Mouse (Mus musculus) hindbrain, embryonic 12.5 days (tissue): ENCODE data around the gene Zfand3. TPM values are rescaled to one million over a fixed set of nuclear protein-coding genes. Genes with fewer than 3 reads are reported as not detected.

Source experiments
- ATAC-seq: fragments of 200-750 bp; cut with Nextera tagmentation; 2 replicates; pipeline ENCODE4 v1.8.0; 2017; ENCODE audit warnings: moderate TSS enrichment; ENCODE audit not compliant: low FRiP score
- H3K27ac ChIP-seq: fragments of 300-500 bp; sonication (generic); 2 replicates; pipeline ENCODE4 v1.5.1; 2016; ENCODE audit warnings: mild to moderate bottlenecking
- H3K27me3 ChIP-seq: fragments of 300-500 bp; sonication (generic); 2 replicates; pipeline ENCODE4 v1.6.1; 2016; ENCODE audit warnings: mild to moderate bottlenecking
- H3K36me3 ChIP-seq: fragments of 300-500 bp; sonication (generic); 2 replicates; pipeline ENCODE4 v1.6.1; 2016; ENCODE audit warnings: mild to moderate bottlenecking
- H3K4me1 ChIP-seq: fragments of 300-500 bp; sonication (generic); 2 replicates; pipeline ENCODE4 v1.6.1; 2016
- H3K4me2 ChIP-seq: fragments of 300-500 bp; sonication (generic); replicated peaks from 2 replicates; pipeline ENCODE4 v1.6.1; 2016; ENCODE audit warnings: mild to moderate bottlenecking
- H3K4me3 ChIP-seq: fragments of 300-500 bp; sonication (generic); 2 replicates; pipeline ENCODE4 v1.5.1; 2016; ENCODE audit warnings: mild to moderate bottlenecking
- H3K9ac ChIP-seq: fragments of 300-500 bp; sonication (generic); 2 replicates; pipeline ENCODE4 v1.6.1; 2016; ENCODE audit warnings: mild to moderate bottlenecking, moderate library complexity
- H3K9me3 ChIP-seq: fragments of 300-500 bp; sonication (generic); replicated peaks from 2 replicates; pipeline ENCODE4 v1.6.1; 2016; ENCODE audit warnings: mild to moderate bottlenecking
- WGBS: fragments of 180-500 bp; shearing (Covaris S2); methylation state at CpG from one replicate; pipeline ENCODE4 v1.1.7; 2016; 5-methylcytosine and 5-hydroxymethylcytosine counted together
- polyA plus RNA-seq: library from polyadenylated mRNA; unstranded; fragments of >200 nt; fragmentation: Nextera tagmentation; extraction: Ambion mirVana; gene quantifications from 2 replicates; pipeline ENCODE4 v1.2.1, GENCODE M21; 2016

The Zfand3 gene
- polyA plus RNA-seq, 1 experiment from 2014 or later, result 95.1 TPM

DNA sequence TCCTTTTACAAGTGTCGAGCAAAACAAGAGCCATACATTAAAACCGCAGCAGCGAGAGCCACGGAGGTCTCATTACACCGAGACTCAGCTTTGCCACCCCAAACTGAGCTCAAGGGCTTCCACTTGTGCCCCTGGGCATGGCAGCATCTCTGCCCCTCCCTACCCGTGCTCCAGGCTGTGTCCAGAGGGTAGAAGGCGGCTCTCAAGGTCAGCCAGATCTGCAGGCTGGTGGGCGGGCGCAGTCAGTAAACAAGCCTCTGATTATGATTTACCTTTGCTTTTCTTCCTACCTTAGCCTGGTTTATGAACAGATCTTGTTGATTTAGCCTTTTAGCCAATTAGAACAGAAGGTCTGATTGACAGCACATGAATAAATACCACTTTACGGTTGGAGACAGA, 240.8 kb downstream of the Zfand3 start:
- Histone ChIP-seq H3K27ac (peak overlapping the region; percentile 64), H3K4me1 (peaks cover 61% of the 10 kb centered on the region)

DNA sequence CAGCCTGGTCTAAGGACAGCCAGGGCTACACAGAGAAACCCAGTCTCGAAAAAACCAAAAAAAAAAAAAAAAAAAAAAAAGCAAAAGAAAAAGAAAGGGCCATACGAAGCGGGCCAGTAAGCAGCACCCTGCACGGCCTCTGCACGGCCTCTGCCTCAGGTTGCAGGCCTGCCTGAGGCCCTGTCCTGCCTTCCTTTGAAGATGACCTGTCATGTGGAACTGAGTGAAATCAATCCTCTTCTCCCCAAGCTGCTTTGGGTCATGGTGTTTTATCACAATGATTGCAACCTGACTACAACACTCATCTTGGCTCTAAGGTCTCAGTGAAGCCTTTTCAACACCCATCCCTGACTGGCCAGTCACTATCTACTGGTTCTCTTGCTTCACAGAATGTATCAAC, 248.5 kb downstream of the Zfand3 start:
- Histone ChIP-seq H3K9me3 (no peaks in the 10 kb centered on the region), H3K9ac (no peak overlapping the region), H3K27me3 (no peaks in the 10 kb centered on the region), H3K36me3 (no peaks in the 10 kb centered on the region), H3K4me3 (no peak overlapping the region), H3K27ac (no peak overlapping the region), H3K4me2 (no peak overlapping the region), H3K4me1 (peaks cover 42% of the 10 kb centered on the region)
- ATAC-seq, result no peak
- 70% methylated on average over 5 of the region's 5 CpGs for WGBS

More for the DNA sequence above, 240.8 kb downstream of the Zfand3 start:
- 60% methylated on average over 10 of the region's 10 CpGs for WGBS
- Histone ChIP-seq H3K4me2 (no peak overlapping the region), H3K9me3 (no peaks in the 10 kb centered on the region), H3K4me3 (no peak overlapping the region), H3K9ac (no peak overlapping the region), H3K27me3 (no peaks in the 10 kb centered on the region), H3K36me3 (no peaks in the 10 kb centered on the region)
- no peak for ATAC-seq

DNA sequence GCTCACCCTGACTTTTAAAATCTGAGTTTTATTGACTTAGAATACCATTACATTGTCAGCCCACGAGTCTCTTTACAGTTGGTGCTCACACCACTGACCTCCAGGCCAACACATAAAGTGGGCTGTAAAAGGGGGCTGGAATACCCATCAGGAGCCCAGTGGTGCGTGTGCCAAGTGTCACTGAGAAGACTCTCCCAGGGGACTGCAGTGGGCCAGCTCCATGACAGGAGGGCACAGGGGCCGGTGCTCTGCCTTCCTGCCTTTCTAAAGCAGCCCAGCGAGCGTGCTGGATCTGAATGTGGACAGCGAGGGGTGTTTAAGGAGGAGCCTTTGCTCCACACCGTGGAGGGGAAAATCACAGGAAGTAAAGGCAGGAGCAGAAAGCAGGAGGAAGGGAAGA, 249.4 kb downstream of the Zfand3 start:
- H3K9ac ChIP-seq, result no peak overlapping the region
- 36% methylated on average over 7 of the region's 7 CpGs for WGBS
- H3K9me3 ChIP-seq, result no peaks in the 10 kb centered on the region
- peak overlapping the region; percentile 52; the same call in 1 of the 2 replicates for H3K27ac ChIP-seq
- H3K4me3 ChIP-seq, result no peak overlapping the region
- H3K27me3 ChIP-seq, result no peaks in the 10 kb centered on the region
- H3K4me1 ChIP-seq, result peaks cover 49% of the 10 kb centered on the region
- no peaks in the 10 kb centered on the region for H3K36me3 ChIP-seq
- no peak overlapping the region for H3K4me2 ChIP-seq
- ATAC-seq, result no peak

GRCm38 (mm10) chr17:30255928-30256560, 251.5 kb downstream of the Zfand3 start:
- H3K4me2 ChIP-seq, result no peak overlapping the region
- no peaks in the 10 kb centered on the region for H3K9me3 ChIP-seq
- 60% methylated on average over 8 of the region's 8 CpGs for WGBS
- no peaks in the 10 kb centered on the region for H3K27me3 ChIP-seq
- H3K4me3 ChIP-seq, result no peak overlapping the region
- no peak overlapping the region for H3K9ac ChIP-seq
- H3K36me3 ChIP-seq, result no peaks in the 10 kb centered on the region
- peaks cover 62% of the 10 kb centered on the region for H3K4me1 ChIP-seq
- ATAC-seq, result no peak
- H3K27ac ChIP-seq, result no peak overlapping the region

- Histone ChIP-seq H3K9me3 (no peaks in the 10 kb centered on the region), H3K4me1 (peaks cover 75% of the 10 kb centered on the region), H3K27ac (no peak overlapping the region), H3K27me3 (no peaks in the 10 kb centered on the region), H3K4me2 (no peak overlapping the region), H3K36me3 (no peaks in the 10 kb centered on the region), H3K9ac (no peak overlapping the region), H3K4me3 (no peak overlapping the region)
- 68% methylated on average over 4 of the region's 4 CpGs for WGBS
- ATAC-seq, result no peak
These were observed 253.9 kb downstream of the Zfand3 start for GRCm38 (mm10) chr17:30258480-30258879.

GRCm38 (mm10) chr17:30259938-30260337, 255.4 kb downstream of the Zfand3 start:
- H3K4me2 ChIP-seq, result no peak overlapping the region
- no peak overlapping the region for H3K9ac ChIP-seq
- H3K9me3 ChIP-seq, result no peaks in the 10 kb centered on the region
- H3K27me3 ChIP-seq, result no peaks in the 10 kb centered on the region
- H3K4me1 ChIP-seq, result peaks cover 65% of the 10 kb centered on the region
- H3K36me3 ChIP-seq, result no peaks in the 10 kb centered on the region
- no peak overlapping the region for H3K27ac ChIP-seq
- no peak for ATAC-seq
- 73% methylated on average over 6 of the region's 6 CpGs for WGBS
- no peak overlapping the region for H3K4me3 ChIP-seq

Other genes starting within 250 kb of the Zfand3 start
- 11.8 and 13.3 TPM in 2 replicates for gene Mdga1, start 34.6 kb upstream of the Zfand3 start, polyA plus RNA-seq